Mouse (Mus musculus): Measurements from ENCODE around the gene Tcl1b1.
"Not testable (repeated sequence)": the region's sequence is repeated elsewhere in the genome, so short reads cannot be mapped to it uniquely, and the experiment has no call there.

Tcl1b1 gene

DNA sequence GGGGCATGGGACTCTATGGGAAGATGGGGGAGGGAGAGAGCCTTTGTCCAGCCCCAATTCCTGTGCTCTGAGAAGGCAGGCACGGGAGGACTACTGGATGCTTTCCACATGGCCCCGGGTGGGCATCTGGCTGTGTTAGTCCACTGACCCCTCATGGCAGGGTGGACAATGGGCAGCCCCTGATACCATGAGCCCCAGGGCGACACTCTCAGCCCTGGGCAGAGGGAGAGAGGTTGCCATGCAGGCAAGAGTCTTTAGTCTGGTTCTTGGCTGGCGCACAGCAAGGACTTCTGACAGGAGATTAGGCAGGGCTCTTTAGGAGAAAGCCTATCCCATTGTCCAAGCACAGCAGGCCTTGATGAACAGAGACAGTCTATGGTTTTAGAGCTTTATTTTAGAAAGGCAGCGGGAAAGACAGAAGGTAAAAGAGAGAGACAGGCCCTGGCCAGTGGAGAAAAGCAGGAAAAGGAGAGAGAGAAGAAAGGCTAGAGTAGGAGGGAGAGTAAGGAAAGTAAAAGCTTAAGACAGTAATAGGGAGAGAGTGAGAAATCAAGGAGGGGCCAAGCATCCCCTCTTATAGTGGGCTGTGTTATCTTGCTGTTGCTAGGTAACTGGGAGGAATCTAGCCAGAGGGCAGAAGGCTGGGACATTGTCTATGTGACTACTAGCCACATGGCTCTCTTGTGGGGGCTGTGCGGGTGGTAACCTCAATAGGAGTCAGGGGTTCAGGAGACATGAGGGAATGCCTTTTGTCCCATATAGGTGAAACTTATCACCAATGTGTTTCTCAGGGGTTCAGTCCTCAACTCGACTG, 40.4 kb downstream of the Tcl1b1 start:
- DNase-seq, result not testable (repeated sequence)

DNA sequence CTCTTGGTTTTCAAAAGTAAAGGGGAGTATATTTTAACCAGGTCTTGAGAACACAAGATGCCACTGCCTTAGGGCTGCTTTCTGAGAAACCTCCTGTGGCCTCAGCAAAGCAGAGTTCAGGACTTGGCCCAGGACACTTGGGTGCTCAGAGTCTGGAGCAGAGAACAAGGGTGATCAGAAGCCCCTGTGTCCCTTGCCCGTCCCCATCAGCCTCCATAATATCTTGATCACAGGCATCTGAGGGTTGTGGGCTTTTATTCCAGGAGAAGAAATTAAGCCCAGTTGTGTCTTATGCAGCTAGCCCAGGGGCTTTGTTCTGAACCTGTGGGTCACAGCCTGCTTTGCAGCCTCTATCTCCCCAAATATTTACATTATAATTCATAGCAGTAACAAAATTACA, 42.2 kb downstream of the Tcl1b1 start, which contains the start of gene Tcl1b4:
Gene Tcl1b4, plus strand, starts transcription at position 301 of the 400 bp plus-strand sequence.
- DNase-seq, result not testable (repeated sequence)

DNA sequence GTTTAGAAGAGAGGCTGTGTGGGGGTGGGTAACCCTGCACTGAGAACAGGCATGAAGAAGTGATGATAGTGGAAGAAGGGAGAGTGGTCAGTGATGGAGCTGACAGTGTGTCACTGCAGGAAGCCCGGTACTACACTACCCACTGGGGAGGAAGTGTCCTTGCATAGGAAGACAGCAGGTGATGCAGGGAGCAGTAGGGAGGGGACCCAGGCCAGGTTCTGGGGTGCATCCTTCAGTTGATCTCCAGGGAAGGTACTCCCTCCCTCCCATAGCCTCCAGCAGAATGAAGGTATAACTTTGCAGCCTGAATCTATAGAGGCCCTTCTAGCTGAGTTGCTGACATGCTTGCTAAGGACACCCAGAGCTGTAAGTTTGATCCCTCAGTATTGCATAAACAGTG, 47.6 kb downstream of the Tcl1b1 start:
- DNase-seq, result no peak

DNA sequence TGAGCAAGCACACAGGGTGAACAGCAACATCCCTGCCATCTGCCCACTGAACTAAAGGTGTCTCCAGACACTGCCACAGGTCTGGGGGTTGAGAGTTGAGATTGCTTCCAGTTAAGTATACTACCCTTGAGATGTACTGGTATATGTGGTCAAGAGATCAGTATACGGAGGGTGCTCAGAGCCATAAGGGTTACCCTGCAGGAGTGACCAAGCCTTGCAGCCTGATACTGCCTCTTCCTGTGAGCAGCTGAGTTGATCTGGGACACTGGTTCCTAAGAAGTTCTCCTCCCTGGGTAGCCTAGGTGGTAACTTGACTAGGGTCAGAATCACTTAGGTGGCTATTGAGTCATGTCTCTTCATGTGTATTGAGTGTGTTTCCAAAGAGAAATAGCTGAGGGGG, 49.0 kb downstream of the Tcl1b1 start:
- no peak for DNase-seq

DNA sequence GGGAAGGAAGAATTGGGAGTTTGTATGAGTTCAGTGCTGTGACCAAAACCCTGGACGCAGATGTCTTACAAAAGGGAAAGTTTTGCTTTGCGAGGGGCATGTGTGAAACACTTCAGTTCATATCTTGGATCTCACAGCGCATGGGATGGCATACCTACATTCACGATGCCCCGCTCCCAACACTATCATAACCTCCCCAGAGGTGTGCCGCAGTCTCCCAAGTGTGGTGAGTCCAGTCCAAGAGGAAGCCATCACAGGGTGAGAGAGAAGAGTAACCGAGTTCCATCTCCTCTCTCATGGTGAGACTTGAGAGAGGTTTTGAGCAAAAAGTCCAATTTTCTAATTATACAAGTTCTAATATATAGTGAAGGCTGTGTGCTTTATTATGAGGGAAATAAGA, 49.7 kb downstream of the Tcl1b1 start:
- no peak for DNase-seq

All from thymus, postnatal 25 days (tissue).